Mouse (Mus musculus): ENCODE measurements at regions not wholly inside any gene's neighbourhood (a gene's known extent, or its start where the extent isn't known, plus 50 kb on each side); places are given as distances from the start of the nearest gene placed in this dataset.

- no peak overlapping the region for H3K4me3 ChIP-seq
- no peak overlapping the region for H3K4me2 ChIP-seq
- H3K9me3 ChIP-seq: no peaks in the 10 kb centered on the region
- H3K36me3 ChIP-seq: no peaks in the 10 kb centered on the region
- H3K4me1 ChIP-seq (replicated peaks): no peaks in the 10 kb centered on the region
- no peak overlapping the region for H3K27ac ChIP-seq (replicated peaks)
- ATAC-seq (ENCODE audit: low read depth): no peak
- no peaks in the 10 kb centered on the region for H3K27me3 ChIP-seq
- no peak overlapping the region for H3K9ac ChIP-seq
- WGBS: 49% methylated on average over 2 of the region's 2 CpGs
Measured at GRCm38 (mm10) chr11:20934191-20935062, 103.6 kb upstream of the Lgalsl start.

GRCm38 (mm10) chr11:20935063-20935370, 104.2 kb upstream of the Lgalsl start:
- H3K9ac ChIP-seq: no peak overlapping the region
- no peak overlapping the region for H3K4me2 ChIP-seq
- no peak overlapping the region for H3K4me3 ChIP-seq
- H3K9me3 ChIP-seq: no peaks in the 10 kb centered on the region
- no peaks in the 10 kb centered on the region for H3K4me1 ChIP-seq (replicated peaks)
- no peak for ATAC-seq (ENCODE audit: low read depth)
- no peak overlapping the region for H3K27ac ChIP-seq (replicated peaks)
- no peaks in the 10 kb centered on the region for H3K27me3 ChIP-seq
- H3K36me3 ChIP-seq: no peaks in the 10 kb centered on the region

- H3K9me3 ChIP-seq: no peaks in the 10 kb centered on the region
- no peaks in the 10 kb centered on the region for H3K4me1 ChIP-seq (replicated peaks)
- no peaks in the 10 kb centered on the region for H3K36me3 ChIP-seq
- no peak overlapping the region for H3K9ac ChIP-seq
- no peak overlapping the region for H3K4me2 ChIP-seq
- H3K4me3 ChIP-seq: no peak overlapping the region
- H3K27ac ChIP-seq (replicated peaks): no peak overlapping the region
- 88% methylated on average over 2 of the region's 2 CpGs for WGBS
- ATAC-seq (ENCODE audit: low read depth): no peak
- H3K27me3 ChIP-seq: no peaks in the 10 kb centered on the region
Measured at GRCm38 (mm10) chr11:20935910-20936309, 105.1 kb upstream of the Lgalsl start.

GRCm38 (mm10) chr11:20936996-20937395, 106.1 kb upstream of the Lgalsl start:
- no peaks in the 10 kb centered on the region for H3K36me3 ChIP-seq
- H3K4me3 ChIP-seq: no peak overlapping the region
- 92% methylated on average over 1 of the region's 1 CpGs for WGBS
- no peak overlapping the region for H3K4me2 ChIP-seq
- H3K27me3 ChIP-seq: no peaks in the 10 kb centered on the region
- H3K27ac ChIP-seq (replicated peaks): no peak overlapping the region
- no peaks in the 10 kb centered on the region for H3K4me1 ChIP-seq (replicated peaks)
- ATAC-seq (ENCODE audit: low read depth): no peak
- no peaks in the 10 kb centered on the region for H3K9me3 ChIP-seq
- H3K9ac ChIP-seq: no peak overlapping the region

- H3K4me2 ChIP-seq: no peak overlapping the region
- H3K36me3 ChIP-seq: no peaks in the 10 kb centered on the region
- no peak overlapping the region for H3K4me3 ChIP-seq
- no peak for ATAC-seq (ENCODE audit: low read depth)
- 91% methylated on average over 4 of the region's 4 CpGs for WGBS
- no peak overlapping the region for H3K27ac ChIP-seq (replicated peaks)
- no peak overlapping the region for H3K9ac ChIP-seq
- no peaks in the 10 kb centered on the region for H3K9me3 ChIP-seq
- H3K4me1 ChIP-seq (replicated peaks): no peaks in the 10 kb centered on the region
- H3K27me3 ChIP-seq: no peaks in the 10 kb centered on the region
Measured at GRCm38 (mm10) chr11:20937942-20938341, 107.1 kb upstream of the Lgalsl start.

GRCm38 (mm10) chr11:20939644-20940043, 108.8 kb upstream of the Lgalsl start:
- H3K9ac ChIP-seq: no peak overlapping the region
- H3K4me2 ChIP-seq: no peak overlapping the region
- H3K9me3 ChIP-seq: no peaks in the 10 kb centered on the region
- no peaks in the 10 kb centered on the region for H3K36me3 ChIP-seq
- H3K27ac ChIP-seq (replicated peaks): no peak overlapping the region
- H3K4me1 ChIP-seq (replicated peaks): no peaks in the 10 kb centered on the region
- H3K4me3 ChIP-seq: no peak overlapping the region
- no peak for ATAC-seq (ENCODE audit: low read depth)
- no peaks in the 10 kb centered on the region for H3K27me3 ChIP-seq
- 92% methylated on average over 4 of the region's 4 CpGs for WGBS

- 48% methylated on average over 4 of the region's 4 CpGs for WGBS
- no peak for ATAC-seq (ENCODE audit: low read depth)
Measured at GRCm38 (mm10) chr11:20941546-20941945, 110.7 kb upstream of the Lgalsl start.

GRCm38 (mm10) chr11:20955561-20955960, 124.7 kb upstream of the Lgalsl start:
- Histone ChIP-seq H3K9me3 (no peaks in the 10 kb centered on the region), H3K4me1 (replicated peaks) (no peaks in the 10 kb centered on the region), H3K4me2 (no peak overlapping the region), H3K27ac (replicated peaks) (no peak overlapping the region), H3K27me3 (no peaks in the 10 kb centered on the region), H3K36me3 (no peaks in the 10 kb centered on the region), H3K4me3 (no peak overlapping the region), H3K9ac (no peak overlapping the region)
- whole genome bisulfite sequencing: 80% methylated on average over 8 of the region's 8 CpGs
- ATAC-seq (ENCODE audit: low read depth): no peak

More at GRCm38 (mm10) chr11:20941546-20941945, 110.7 kb upstream of the Lgalsl start:
- no peaks in the 10 kb centered on the region for H3K27me3 ChIP-seq
- no peaks in the 10 kb centered on the region for H3K9me3 ChIP-seq
- no peak overlapping the region for H3K4me2 ChIP-seq
- H3K36me3 ChIP-seq: no peaks in the 10 kb centered on the region
- H3K4me1 ChIP-seq (replicated peaks): no peaks in the 10 kb centered on the region
- no peak overlapping the region for H3K27ac ChIP-seq (replicated peaks)
- H3K9ac ChIP-seq: no peak overlapping the region
- no peak overlapping the region for H3K4me3 ChIP-seq

GRCm38 (mm10) chr11:20957766-20958165, 126.9 kb upstream of the Lgalsl start:
- Histone ChIP-seq H3K9ac (no peak overlapping the region), H3K4me2 (no peak overlapping the region), H3K4me1 (replicated peaks) (no peaks in the 10 kb centered on the region), H3K27ac (replicated peaks) (no peak overlapping the region), H3K9me3 (no peaks in the 10 kb centered on the region), H3K36me3 (no peaks in the 10 kb centered on the region), H3K27me3 (no peaks in the 10 kb centered on the region), H3K4me3 (no peak overlapping the region)
- WGBS: 79% methylated on average over 2 of the region's 2 CpGs
- no peak for ATAC-seq (ENCODE audit: low read depth)

- Histone ChIP-seq H3K27ac (replicated peaks) (no peak overlapping the region), H3K4me1 (replicated peaks) (no peaks in the 10 kb centered on the region), H3K36me3 (no peaks in the 10 kb centered on the region), H3K9me3 (no peaks in the 10 kb centered on the region), H3K27me3 (no peaks in the 10 kb centered on the region), H3K9ac (no peak overlapping the region), H3K4me3 (no peak overlapping the region), H3K4me2 (no peak overlapping the region)
- WGBS: 25% methylated on average over 5 of the region's 5 CpGs
- no peak for ATAC-seq (ENCODE audit: low read depth)
Measured at GRCm38 (mm10) chr11:20958233-20958632, 127.4 kb upstream of the Lgalsl start.

- Histone ChIP-seq H3K4me1 (replicated peaks) (no peaks in the 10 kb centered on the region), H3K4me3 (no peak overlapping the region), H3K9ac (no peak overlapping the region), H3K36me3 (no peaks in the 10 kb centered on the region), H3K9me3 (no peaks in the 10 kb centered on the region), H3K27ac (replicated peaks) (no peak overlapping the region), H3K27me3 (no peaks in the 10 kb centered on the region), H3K4me2 (no peak overlapping the region)
- ATAC-seq (ENCODE audit: low read depth): no peak
- 69% methylated on average over 2 of the region's 2 CpGs for WGBS
Measured at GRCm38 (mm10) chr11:20960066-20960465, 129.2 kb upstream of the Lgalsl start.

- H3K9me3 ChIP-seq: no peaks in the 10 kb centered on the region
- ATAC-seq (ENCODE audit: low read depth): no peak
- no peak overlapping the region for H3K4me2 ChIP-seq
- no peaks in the 10 kb centered on the region for H3K27me3 ChIP-seq
- H3K4me1 ChIP-seq (replicated peaks): 0 out of 2 replicates have a peak, but pooled peaks cover under 1% of the 10 kb centered on the region
- no peak overlapping the region for H3K9ac ChIP-seq
- WGBS: 68% methylated on average over 5 of the region's 5 CpGs
- no peak overlapping the region for H3K27ac ChIP-seq (replicated peaks)
- H3K36me3 ChIP-seq: no peaks in the 10 kb centered on the region
- H3K4me3 ChIP-seq: no peak overlapping the region
Measured at GRCm38 (mm10) chr11:20960750-20961149, 129.9 kb upstream of the Lgalsl start.

- 0 out of 2 replicates have a peak, but pooled peaks cover 4% of the 10 kb centered on the region for H3K4me1 ChIP-seq (replicated peaks)
- no peak overlapping the region for H3K4me2 ChIP-seq
- H3K9me3 ChIP-seq: no peaks in the 10 kb centered on the region
- H3K27me3 ChIP-seq: no peaks in the 10 kb centered on the region
- H3K4me3 ChIP-seq: no peak overlapping the region
- no peak for ATAC-seq (ENCODE audit: low read depth)
- no peaks in the 10 kb centered on the region for H3K36me3 ChIP-seq
- H3K27ac ChIP-seq (replicated peaks): no peak overlapping the region
- no peak overlapping the region for H3K9ac ChIP-seq
- 83% methylated on average over 2 of the region's 2 CpGs for WGBS
Measured at GRCm38 (mm10) chr11:20961626-20962025, 129.5 kb upstream of the Peli1 start.

Data from neural tube, embryonic 13.5 days (tissue).